Mouse (Mus musculus): ENCODE measurements at regions not wholly inside any gene's neighbourhood (a gene's known extent, or its start where the extent isn't known, plus 50 kb on each side); places are given as distances from the start of the nearest gene placed in this dataset.

DNA sequence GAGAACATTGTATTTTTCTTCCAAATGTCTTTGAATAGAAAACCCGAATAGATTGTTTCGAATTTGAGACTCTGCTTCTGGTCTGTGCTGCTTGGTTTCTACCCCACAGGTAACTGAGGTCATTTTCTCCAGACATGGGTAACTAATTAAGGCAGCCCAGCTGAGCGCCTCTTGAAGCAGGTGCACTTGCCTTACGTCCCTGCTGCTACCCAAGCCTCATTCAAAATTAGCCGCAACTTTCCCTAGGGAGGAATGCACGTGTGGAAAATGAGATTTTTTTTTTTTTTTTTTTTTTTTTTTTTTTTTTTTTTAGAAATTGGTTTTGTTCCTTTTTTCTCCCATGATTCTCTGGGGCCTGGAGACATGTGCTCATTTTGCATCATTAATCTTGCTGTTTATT lies 245.1 kb downstream of the Slc30a10 start:
- DNase-seq (ENCODE audit: low read depth, low spot score): no peak

- DNase-seq (ENCODE audit: low read depth, low spot score): no peak
Measured at GRCm38 (mm10) chr1:185726324-185726723, 271.7 kb downstream of the Slc30a10 start.

- DNase-seq (ENCODE audit: low read depth, low spot score): no peak
Measured at GRCm38 (mm10) chr1:185726811-185727210, 272.2 kb downstream of the Slc30a10 start.

DNA sequence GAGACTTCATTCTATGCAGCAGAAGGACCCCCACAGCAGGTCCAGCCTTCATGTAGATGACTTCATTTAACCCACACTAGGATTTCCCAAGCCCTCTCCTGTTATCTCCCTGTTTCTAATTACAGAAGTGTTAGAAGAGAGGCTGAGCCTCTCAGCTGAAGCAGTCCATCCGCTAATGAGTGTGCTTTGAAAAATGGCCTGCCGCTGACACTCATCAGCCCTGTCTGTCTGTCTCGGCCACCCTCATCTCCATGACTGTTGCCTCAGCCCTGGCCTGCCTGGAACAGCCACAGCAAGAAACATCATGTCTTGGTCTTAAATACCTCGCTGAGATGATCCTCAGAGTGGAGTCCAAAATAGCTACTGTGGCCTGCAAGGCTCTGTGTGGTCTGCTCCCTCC lies 273.1 kb downstream of the Slc30a10 start:
- no peak for DNase-seq (ENCODE audit: low read depth, low spot score)

DNA sequence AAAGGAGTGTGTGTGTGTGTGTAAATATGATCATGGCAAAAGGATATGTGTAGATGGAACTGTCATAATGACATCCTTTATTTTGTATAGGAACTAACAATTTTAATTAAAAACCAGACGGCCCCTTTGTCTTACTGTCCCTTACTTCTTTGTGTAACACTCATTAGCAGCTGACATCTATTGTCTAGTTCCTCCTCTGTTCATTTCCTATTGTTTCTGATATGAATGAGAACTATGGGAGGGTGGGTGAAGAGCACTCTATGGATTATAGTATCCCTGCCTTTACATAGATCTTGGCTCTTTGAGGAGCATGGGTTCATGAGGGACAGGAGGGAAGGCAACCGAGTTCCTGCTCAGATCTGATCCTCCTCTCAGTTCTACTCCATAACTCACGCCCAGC lies 273.8 kb downstream of the Slc30a10 start:
- DNase-seq (ENCODE audit: low read depth, low spot score): no peak

DNA sequence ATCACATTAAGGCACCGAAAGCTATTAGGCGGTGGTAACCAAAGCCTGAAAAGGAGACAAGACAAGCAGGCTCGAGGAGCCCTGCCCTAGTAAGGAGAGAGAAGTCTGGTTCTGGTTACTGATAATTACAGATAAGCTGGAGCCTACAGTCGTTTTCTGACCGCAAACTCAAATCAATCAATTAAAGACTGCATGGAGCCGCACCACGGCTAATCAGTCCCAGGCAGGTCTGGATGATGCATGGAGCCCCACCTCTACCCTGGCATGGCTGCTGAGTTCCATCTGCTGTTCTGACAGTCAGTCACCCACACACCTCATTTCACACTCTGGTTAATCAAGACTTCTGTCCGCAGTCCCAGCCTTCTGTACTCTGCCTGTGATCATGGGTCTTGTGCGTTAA lies 276.4 kb downstream of the Slc30a10 start:
- no peak for DNase-seq (ENCODE audit: low read depth, low spot score)

DNA sequence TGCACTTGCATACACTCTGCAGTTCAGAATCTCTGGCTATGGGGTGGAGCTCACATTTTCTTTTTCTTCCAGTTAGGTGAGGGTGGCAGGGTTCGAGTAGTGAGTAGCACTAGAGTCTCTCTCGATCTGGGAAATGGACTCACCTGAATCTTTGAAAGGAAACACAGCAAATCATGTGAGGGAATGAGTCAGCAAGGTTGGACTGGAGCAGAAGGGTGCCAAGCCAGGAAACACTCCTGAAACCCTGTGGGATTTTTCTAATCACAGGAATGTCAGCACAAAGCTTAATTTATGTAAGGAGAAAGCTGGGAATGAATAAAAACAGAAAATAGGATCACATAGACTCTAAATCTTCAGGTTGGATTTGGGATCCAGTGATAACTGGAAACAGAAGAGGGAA lies 282.1 kb downstream of the Slc30a10 start:
- DNase-seq (ENCODE audit: low read depth, low spot score): peak; percentile 89

- DNase-seq (ENCODE audit: low read depth, low spot score): peak; percentile 79
Measured at GRCm38 (mm10) chr1:185741034-185741890, 286.6 kb downstream of the Slc30a10 start.

- no peak for DNase-seq (ENCODE audit: low read depth, low spot score)
Measured at GRCm38 (mm10) chr1:185749251-185749650, 294.6 kb downstream of the Slc30a10 start.

- DNase-seq (ENCODE audit: low read depth, low spot score): no peak
Measured at GRCm38 (mm10) chr1:185754486-185755290, 300.0 kb downstream of the Slc30a10 start.

- no peak for DNase-seq (ENCODE audit: low read depth, low spot score)
Measured at GRCm38 (mm10) chr1:185757376-185757775, 302.7 kb downstream of the Slc30a10 start.

DNA sequence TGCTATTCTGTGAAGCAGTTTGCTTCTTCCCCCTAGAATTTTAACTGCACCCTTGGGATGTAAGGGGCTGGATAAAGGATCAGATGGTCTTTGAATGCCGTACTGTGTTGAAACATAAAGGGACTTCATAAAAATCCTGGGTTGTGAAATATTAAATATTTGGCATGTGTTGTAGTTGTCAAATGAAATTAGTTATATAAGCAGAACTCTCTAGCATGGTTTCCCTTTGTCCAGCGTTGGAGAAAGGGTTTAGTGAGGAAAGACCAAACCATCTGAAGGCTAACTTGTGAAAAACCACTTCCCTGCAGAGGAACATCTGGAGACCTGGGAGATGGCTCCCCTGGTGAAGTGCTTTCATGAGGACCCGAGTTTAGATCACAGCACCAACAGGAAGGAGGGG lies 319.6 kb downstream of the Slc30a10 start:
- DNase-seq (ENCODE audit: low read depth, low spot score): no peak

GRCm38 (mm10) chr1:185779604-185780003 lies 325.0 kb downstream of the Slc30a10 start:
- DNase-seq (ENCODE audit: low read depth, low spot score): no peak

DNA sequence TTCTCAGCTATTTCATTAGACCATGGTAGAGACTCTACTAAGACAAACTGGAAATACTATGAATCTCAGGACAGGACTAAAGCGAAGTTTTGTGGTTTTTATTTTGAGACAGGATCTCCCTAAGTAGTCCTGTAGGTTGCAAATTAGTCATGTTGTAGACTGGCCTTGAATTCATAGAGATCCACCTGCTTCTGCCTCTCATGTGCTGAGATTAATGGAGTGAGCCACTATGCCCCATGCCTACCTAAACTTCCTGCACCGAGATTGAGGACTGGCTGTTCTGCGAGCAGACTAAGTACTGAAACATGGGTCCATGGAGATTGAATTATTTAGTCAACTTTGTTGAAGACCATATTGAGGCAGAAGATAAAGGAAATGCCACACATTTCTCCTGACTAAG lies 315.0 kb downstream of the Lyplal1 start:
- DNase-seq (ENCODE audit: low read depth, low spot score): no peak

DNA sequence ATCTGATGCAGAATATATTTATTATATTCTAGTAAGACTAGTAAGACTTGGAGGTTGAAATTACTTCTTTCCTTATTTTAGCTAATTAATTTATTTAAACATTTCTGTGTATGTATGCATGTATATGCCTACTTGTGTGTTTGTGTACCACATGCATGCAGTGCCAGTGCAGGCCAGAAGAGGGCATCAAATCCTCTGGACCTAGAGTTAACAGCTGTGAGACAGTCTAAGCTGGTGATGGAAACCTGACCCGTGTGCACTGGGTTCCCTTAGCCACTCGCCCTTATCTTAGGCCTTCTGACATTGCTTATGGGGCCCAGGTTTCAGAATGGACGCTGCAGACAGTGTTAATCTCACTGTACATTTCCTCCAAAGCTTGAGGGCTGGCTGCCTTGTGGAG lies 302.2 kb downstream of the Lyplal1 start:
- peak; percentile 9 for DNase-seq (ENCODE audit: low read depth, low spot score)

GRCm38 (mm10) chr1:185819044-185819443 lies 298.1 kb downstream of the Lyplal1 start:
- DNase-seq (ENCODE audit: low read depth, low spot score): no peak

- no peak for DNase-seq (ENCODE audit: low read depth, low spot score)
Measured at GRCm38 (mm10) chr1:185822241-185822640, 294.9 kb downstream of the Lyplal1 start.

DNA sequence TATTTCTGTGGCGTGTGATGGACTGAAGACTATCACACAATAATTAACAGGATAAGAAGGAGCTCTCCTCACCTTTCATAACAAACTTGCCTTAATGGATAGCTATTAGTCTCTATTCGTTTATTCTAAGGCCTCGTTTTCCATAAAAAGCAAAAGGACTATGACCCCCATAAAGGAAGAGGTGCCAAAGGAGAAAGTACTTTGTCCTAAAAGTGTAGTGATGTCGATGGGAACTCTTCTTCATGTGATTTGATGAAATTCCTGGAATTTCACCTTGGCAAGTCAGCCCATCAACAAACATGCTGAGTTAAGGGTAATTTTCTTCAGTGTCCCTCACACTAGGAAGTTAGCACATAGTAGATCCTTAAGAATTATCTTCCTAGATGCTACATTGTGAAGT lies 293.9 kb downstream of the Lyplal1 start:
- no peak for DNase-seq (ENCODE audit: low read depth, low spot score)

- no peak for DNase-seq (ENCODE audit: low read depth, low spot score)
Measured at GRCm38 (mm10) chr1:185823956-185824355, 293.2 kb downstream of the Lyplal1 start.

DNA sequence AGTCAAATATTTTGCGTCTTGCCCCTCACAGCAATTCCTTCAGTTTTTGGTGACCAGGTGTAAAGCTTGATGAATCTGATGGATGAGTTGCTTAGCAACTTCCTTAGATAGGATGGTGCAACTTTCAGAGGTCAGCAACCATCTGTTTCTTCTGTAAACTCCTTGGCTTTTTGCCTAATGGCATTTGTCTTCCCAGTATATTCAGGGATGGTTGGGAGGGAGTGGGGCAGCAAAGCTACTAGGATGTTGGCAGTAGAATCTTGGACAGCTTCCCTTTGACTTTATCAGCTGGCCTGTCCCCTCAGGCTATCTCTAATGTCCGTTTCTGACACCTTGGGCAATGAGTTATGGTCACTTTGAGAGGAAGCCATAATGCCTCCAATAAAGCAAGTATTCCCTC lies 289.1 kb downstream of the Lyplal1 start:
- peak; percentile 7 for DNase-seq (ENCODE audit: low read depth, low spot score)

- DNase-seq (ENCODE audit: low read depth, low spot score): no peak
Measured at GRCm38 (mm10) chr1:185828486-185828885, 288.6 kb downstream of the Lyplal1 start.

DNA sequence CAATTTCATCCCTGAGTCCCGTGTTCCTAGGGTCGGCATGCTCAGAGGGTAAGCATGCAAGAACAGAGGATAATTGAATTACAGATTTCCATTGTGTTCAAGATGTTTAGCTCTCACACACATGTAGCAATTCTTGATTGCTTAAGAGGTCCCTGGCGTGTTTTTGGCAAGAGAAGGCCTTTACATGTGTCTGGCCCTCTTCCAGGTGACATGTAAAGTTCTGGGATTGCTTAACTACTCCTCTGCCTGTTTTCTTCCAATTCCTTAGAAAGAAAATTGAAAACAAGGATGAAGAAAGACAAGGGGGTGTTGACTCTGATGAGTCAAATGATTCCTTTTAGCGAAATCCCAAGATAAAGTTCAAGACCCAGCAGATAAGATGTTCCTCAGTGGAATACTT lies 285.1 kb downstream of the Lyplal1 start:
- peak; percentile 23 for DNase-seq (ENCODE audit: low read depth, low spot score)

GRCm38 (mm10) chr1:185834171-185834570 lies 282.9 kb downstream of the Lyplal1 start:
- DNase-seq (ENCODE audit: low read depth, low spot score): no peak

All from 3T3-L1 (cell line).